Comparison of ENCODE assay signal across 8 mouse cellular contexts in the genomic region with DNA sequence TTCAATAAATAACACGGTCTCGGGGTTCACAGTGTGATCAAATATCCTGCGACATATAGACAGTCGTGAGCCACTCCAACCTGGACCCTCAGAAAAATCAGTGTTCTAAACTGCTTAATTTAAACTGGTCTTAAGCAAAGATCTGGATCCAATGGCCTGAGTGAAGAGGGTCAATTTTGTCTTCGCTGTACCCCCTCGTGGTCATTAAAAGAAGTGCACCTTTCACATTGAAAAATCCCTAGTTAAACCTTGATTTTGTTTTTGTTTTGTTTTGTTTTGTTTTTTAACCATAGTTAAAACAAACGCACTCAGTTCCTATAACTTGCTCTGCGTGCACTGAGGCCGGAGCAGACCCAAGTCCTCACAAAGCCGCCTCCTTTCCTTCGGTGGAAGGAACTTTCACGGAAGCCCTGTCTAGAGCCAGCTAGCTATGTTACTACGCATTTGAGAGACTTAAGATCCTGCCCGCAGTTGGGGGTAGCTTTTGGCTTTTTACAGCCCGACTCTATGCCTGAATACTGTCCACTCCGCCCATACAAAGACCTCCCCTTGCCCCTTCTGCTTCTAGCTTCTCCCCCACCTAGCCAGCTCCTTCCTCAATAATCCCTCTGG. TPM values are rescaled to one million over a fixed set of nuclear protein-coding genes. Genes with fewer than 3 reads are reported as not detected.
DNase-seq lines count a peak whose midpoint lies in the region; ATAC-seq lines count a peak whose summit lies in the region.

No protein-coding gene starts in this region.

- peak overlapping the region; percentile 82 for H3K27ac ChIP-seq in embryonic facial prominence, embryonic 13.5 days

- H3K4me1 ChIP-seq in embryonic facial prominence, embryonic 13.5 days, result peaks cover 24% of the 10 kb centered on the region

- H3K27me3 ChIP-seq in embryonic facial prominence, embryonic 13.5 days, result no peaks in the 10 kb centered on the region

- peak overlapping the region; percentile 92 for H3K9ac ChIP-seq in embryonic facial prominence, embryonic 13.5 days

- no peaks in the 10 kb centered on the region for H3K9me3 ChIP-seq in embryonic facial prominence, embryonic 13.5 days

- DNase-seq in cerebellum, postnatal 10 days, result peak; percentile 42 to 65
- DNase-seq in CD4-positive helper T cell, adult 2 months (ENCODE audit: low read depth, low spot score), result peak; percentile 50
- DNase-seq in induced T-regulatory cell, adult 2 months (ENCODE audit: low read depth), result peak; percentile 78
- DNase-seq in urinary bladder, postnatal 10 days (ENCODE audit: low spot score), result no peak
- DNase-seq in urinary bladder, postnatal 4 days (ENCODE audit: low spot score in 2 of 2), result no peak

- H3K4me2 ChIP-seq in embryonic facial prominence, embryonic 13.5 days, result peak overlapping the region; percentile 94

- WGBS in embryonic facial prominence, embryonic 13.5 days, result 6% methylated on average over 16 of the region's 16 CpGs

- H3K36me3 ChIP-seq in embryonic facial prominence, embryonic 13.5 days, result peaks cover 37% of the 10 kb centered on the region

- H3K4me3 ChIP-seq in embryonic facial prominence, embryonic 13.5 days, result peak overlapping the region; percentile 94

- no peak for ATAC-seq in cerebellum, adult (ENCODE audit: insufficient number of reproducible peaks, low FRiP score, low TSS enrichment)
- ATAC-seq in embryonic facial prominence, embryonic 13.5 days (ENCODE audit: insufficient number of reproducible peaks, insufficient read depth, low FRiP score, low TSS enrichment, low read depth), result no peak
- peak; percentile 27; the same call in 1 of the 2 replicates for ATAC-seq in megakaryocyte, adult 5-6 weeks (ENCODE audit: poor library complexity, severe bottlenecking)

RNA-seq across cellular contexts. Expression of gene Suds3, which starts 1.2 kb away (rescaled TPM):
- 87.8 and 89.7 TPM in 2 replicates for polyA plus RNA-seq in embryonic facial prominence, embryonic 13.5 days (2015; fragmentation: Nextera tagmentation; extraction: Ambion mirVana)
- total RNA-seq in megakaryocyte, adult 5-6 weeks (2015), result 18.0 and 18.8 TPM in 2 replicates
- 93.5 and 102 TPM in 2 replicates for total RNA-seq in megakaryocyte, adult 5-6 weeks (2017)

RNA-seq across cellular contexts. Expression of gene Taok3, which starts 5.2 kb away (rescaled TPM):
- 14.3 and 16.3 TPM in 2 replicates for polyA plus RNA-seq in embryonic facial prominence, embryonic 13.5 days (2015; fragmentation: Nextera tagmentation; extraction: Ambion mirVana)
- total RNA-seq in megakaryocyte, adult 5-6 weeks (2015), result 73.8 and 80.2 TPM in 2 replicates
- total RNA-seq in megakaryocyte, adult 5-6 weeks (2017), result 57.5 and 72.8 TPM in 2 replicates

Comparison
In these comparisons a context has a peak if more than half of its experiments do, and no peak if none do; other contexts are left out.
1. DNase-seq: peak in cerebellum, postnatal 10 days (2 of 2), CD4-positive helper T cell, adult 2 months (single experiment) and induced T-regulatory cell, adult 2 months (single experiment); none in urinary bladder, postnatal 10 days (single experiment) and urinary bladder, postnatal 4 days (0 of 2).